Mouse (Mus musculus) forebrain, embryonic 15.5 days (tissue): ENCODE results near the gene Rmi2. TPM values are rescaled to one million over a fixed set of nuclear protein-coding genes. Genes with fewer than 3 reads are reported as not detected.

Experiments used
- ATAC-seq: fragments of 200-750 bp; cut with Nextera tagmentation; replicated peaks from 2 replicates; pipeline ENCODE4 v1.8.0; 2017; ENCODE audit warnings: mild to moderate bottlenecking, moderate TSS enrichment, moderate library complexity
- H3K27ac ChIP-seq: fragments of 300-500 bp; sonication (generic); replicated peaks from 2 replicates; pipeline ENCODE4 v1.5.1; 2015; ENCODE audit warnings: mild to moderate bottlenecking, inconsistent platforms
- H3K27me3 ChIP-seq: fragments of 300-500 bp; sonication (generic); 2 replicates; pipeline ENCODE4 v1.6.1; 2015; ENCODE audit warnings: inconsistent platforms
- H3K36me3 ChIP-seq: fragments of 300-500 bp; sonication (generic); 2 replicates; pipeline ENCODE4 v1.6.1; 2015; ENCODE audit warnings: mild to moderate bottlenecking, inconsistent platforms
- H3K4me1 ChIP-seq: fragments of 300-500 bp; sonication (generic); 2 replicates; pipeline ENCODE4 v1.6.1; 2015; ENCODE audit warnings: inconsistent platforms
- H3K4me2 ChIP-seq: fragments of 300-500 bp; sonication (generic); replicated peaks from 2 replicates; pipeline ENCODE4 v1.6.1; 2015; ENCODE audit warnings: mild to moderate bottlenecking, inconsistent platforms
- H3K4me3 ChIP-seq: fragments of 300-500 bp; sonication (generic); 2 replicates; pipeline ENCODE4 v1.5.1; 2015; ENCODE audit warnings: mild to moderate bottlenecking, inconsistent platforms
- H3K9ac ChIP-seq: fragments of 300-500 bp; sonication (generic); replicated peaks from 2 replicates; pipeline ENCODE4 v1.6.1; 2015; ENCODE audit warnings: mild to moderate bottlenecking, inconsistent platforms
- H3K9me3 ChIP-seq: fragments of 300-500 bp; sonication (generic); 2 replicates; pipeline ENCODE4 v1.6.1; 2016; ENCODE audit warnings: inconsistent platforms
- WGBS: fragments of 180-500 bp; shearing (Covaris S2); methylation state at CpG from one replicate; pipeline ENCODE4 v1.1.7; 2015; ENCODE audit warnings: mixed read lengths; 5-methylcytosine and 5-hydroxymethylcytosine counted together
- polyA plus RNA-seq: library from polyadenylated mRNA; unstranded; fragments of >200 nt; fragmentation: Nextera tagmentation; extraction: Ambion mirVana; gene quantifications from 2 replicates; pipeline ENCODE4 v1.2.1, GENCODE M21; 2015

The Rmi2 gene
- polyA plus RNA-seq, 1 experiment from 2014 or later: 0.94 TPM

DNA sequence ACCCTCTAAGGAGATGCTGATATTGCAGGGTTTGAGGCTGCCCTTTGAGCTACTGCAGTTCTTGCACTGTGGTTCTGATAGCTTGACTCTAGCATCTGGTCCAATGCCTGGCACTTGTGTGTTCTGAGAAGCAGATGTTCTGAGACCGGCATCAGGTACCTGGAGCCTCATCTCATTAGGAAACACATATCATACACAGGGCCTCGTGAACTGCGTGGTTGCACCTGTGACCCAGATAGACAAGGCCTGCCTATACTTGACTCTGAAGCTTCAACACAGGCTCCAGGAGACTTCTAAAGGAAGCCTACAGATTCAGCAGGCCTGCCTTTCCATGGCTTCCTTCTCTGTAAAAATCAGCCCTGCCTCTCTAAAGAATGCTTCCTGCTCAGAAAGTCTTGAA lies 1.5 kb downstream of the Rmi2 start:
- Histone ChIP-seq H3K36me3 (no peaks in the 10 kb centered on the region), H3K27ac (no peak overlapping the region), H3K4me3 (no peak overlapping the region), H3K4me2 (no peak overlapping the region; the same call in 1 of the 2 replicates), H3K27me3 (peaks cover 4% of the 10 kb centered on the region; the same call in 1 of the 2 replicates), H3K9me3 (no peaks in the 10 kb centered on the region), H3K9ac (no peak overlapping the region), H3K4me1 (peaks cover 11% of the 10 kb centered on the region)
- 96% methylated on average over 3 of the region's 3 CpGs for WGBS
- no peak for ATAC-seq

DNA sequence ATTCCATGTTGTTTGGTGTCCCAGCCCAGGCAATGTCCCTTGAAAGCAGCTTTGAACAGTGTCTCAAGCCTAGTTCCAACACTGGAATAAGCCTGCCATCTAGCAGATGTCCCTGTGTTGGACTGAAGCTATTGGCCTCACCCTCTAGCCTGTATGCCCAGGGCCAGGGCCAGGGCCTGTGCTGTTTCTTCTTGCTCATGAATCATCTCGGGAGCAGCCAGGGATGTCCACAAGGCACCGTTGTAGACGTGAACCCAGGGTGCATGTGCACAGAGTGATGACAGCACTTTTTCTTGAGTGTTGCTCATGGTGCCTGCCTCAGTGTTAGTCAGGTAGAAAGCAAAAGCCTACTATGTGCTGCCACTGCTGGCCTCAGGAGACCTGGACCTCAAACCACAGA lies 2.4 kb downstream of the Rmi2 start:
- Histone ChIP-seq H3K36me3 (no peaks in the 10 kb centered on the region), H3K4me1 (peaks cover 11% of the 10 kb centered on the region), H3K4me2 (no peak overlapping the region), H3K4me3 (no peak overlapping the region), H3K9ac (no peak overlapping the region), H3K9me3 (no peaks in the 10 kb centered on the region), H3K27ac (no peak overlapping the region), H3K27me3 (peaks cover 4% of the 10 kb centered on the region; the same call in 1 of the 2 replicates)
- WGBS: 91% methylated on average over 3 of the region's 3 CpGs
- ATAC-seq: no peak

DNA sequence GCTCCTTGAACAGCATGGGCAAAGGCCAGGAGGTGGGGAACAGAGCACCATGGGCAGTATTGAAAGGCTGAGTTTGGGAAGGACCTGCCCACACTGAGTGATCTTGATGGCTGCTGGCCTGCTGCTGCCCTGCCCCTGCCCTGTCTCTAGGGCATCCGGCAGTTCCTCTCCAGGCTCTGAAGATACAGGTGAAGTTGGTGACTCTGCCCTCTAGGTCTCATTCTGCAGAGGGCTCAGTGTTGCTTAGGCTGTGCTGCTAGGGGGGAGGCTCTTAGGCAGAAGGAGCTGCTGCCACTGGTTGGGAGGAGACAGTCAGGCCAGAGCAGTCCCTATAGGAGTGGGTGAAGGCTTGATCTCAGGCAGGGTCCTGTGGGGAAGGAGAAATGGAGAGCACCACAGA lies 3.0 kb downstream of the Rmi2 start:
- Histone ChIP-seq H3K9me3 (no peaks in the 10 kb centered on the region), H3K9ac (no peak overlapping the region), H3K4me2 (no peak overlapping the region), H3K4me1 (peaks cover 11% of the 10 kb centered on the region), H3K36me3 (no peaks in the 10 kb centered on the region), H3K27me3 (peaks cover 4% of the 10 kb centered on the region; the same call in 1 of the 2 replicates), H3K27ac (no peak overlapping the region), H3K4me3 (no peak overlapping the region)
- 88% methylated on average over 1 of the region's 1 CpGs for WGBS
- ATAC-seq: no peak

DNA sequence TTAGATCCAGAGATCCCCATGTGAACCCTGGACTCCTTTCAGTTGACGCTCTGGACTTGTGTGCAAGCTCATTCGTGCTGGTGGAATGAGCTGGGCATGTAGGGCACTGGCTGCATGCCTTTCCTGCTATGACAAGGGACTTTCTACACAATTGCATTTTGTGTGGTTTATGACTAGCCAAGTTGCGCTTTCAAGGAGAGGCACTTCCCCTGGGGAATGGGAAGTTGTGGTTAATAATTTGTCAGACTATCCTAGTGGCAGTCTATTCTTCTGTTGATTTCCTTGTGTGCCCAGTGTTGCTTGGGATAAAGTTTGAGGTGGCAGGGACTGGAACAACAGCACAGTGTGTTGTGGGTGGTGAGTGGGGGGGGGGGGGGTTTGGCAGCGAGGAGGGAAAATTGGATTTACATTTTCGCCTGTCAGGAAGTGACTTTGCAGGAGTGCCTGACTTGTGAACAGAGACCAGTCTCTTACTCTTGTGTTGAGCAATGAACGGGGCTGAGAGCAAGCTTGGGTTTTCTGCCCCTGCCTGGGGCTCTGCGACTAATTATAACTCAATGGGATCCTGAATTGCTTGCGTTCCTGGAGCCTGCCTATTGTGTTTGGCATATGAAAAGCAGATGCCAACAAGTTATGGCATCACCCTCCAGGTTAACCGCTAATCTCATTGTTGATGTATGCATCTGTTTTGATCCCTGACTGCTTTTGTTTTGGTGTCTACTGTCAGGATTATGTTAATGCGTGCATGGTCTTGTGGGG lies 3.8 kb downstream of the Rmi2 start:
- Histone ChIP-seq H3K9ac (no peak overlapping the region), H3K4me2 (no peak overlapping the region), H3K36me3 (no peaks in the 10 kb centered on the region), H3K4me3 (no peak overlapping the region), H3K4me1 (peaks cover 15% of the 10 kb centered on the region), H3K27me3 (peaks cover 4% of the 10 kb centered on the region; the same call in 1 of the 2 replicates), H3K27ac (no peak overlapping the region), H3K9me3 (no peaks in the 10 kb centered on the region)
- ATAC-seq: no peak
- 43% methylated on average over 10 of the region's 10 CpGs for WGBS

DNA sequence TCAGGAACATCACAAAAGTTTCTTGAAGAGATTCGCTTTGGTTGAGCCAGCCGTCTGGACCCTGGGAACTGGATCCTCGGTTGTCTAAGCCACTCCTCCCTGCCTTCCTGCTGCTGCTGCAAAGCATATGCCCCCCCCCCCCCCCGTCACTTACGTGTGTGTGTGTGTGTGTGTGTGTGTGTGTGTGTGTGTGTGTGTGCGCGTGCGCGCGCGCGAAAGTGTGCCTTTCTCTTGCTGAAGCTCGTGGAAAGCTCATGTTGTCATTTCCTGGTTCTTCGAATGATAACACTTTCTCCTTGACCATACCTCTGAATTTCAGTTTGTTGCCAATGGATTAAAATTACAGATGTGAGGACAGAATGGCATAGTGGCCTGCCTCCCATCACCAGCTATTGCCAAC lies 5.2 kb downstream of the Rmi2 start:
- H3K4me3 ChIP-seq: no peak overlapping the region
- H3K4me1 ChIP-seq: peaks cover 18% of the 10 kb centered on the region
- H3K9me3 ChIP-seq: no peaks in the 10 kb centered on the region
- H3K4me2 ChIP-seq: no peak overlapping the region
- no peak for ATAC-seq
- WGBS: 87% methylated on average over 13 of the region's 14 CpGs
- H3K9ac ChIP-seq: no peak overlapping the region
- no peaks in the 10 kb centered on the region for H3K36me3 ChIP-seq
- H3K27ac ChIP-seq: no peak overlapping the region
- no peaks in the 10 kb centered on the region for H3K27me3 ChIP-seq

DNA sequence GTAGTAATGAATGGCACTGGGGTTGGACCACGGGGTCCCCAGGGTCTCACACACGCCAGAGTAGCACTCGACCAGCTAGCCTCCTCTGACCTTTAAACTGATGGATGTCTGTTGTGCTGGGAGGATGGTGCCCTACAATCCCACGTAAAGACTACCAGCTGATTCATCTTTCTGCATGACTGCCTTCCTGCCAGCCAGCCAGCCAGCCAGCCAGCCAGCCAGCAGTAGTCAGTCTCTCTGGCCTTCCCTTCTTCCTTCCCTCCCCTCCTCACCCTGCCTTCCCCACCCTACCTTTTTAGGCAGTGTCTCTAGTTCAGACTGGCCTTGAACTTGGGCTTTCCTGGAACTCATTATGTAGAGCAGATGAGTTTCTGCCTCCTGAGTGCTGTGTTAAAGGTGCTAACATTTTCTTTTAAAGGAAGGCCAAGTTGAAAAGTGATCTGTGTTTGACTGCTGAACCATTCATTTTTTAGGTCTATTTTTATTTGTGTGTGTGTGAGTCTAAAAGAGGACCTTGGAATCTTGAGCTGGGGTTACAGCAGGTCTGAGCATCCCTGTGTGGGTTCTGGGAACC lies 7.5 kb downstream of the Rmi2 start:
- Histone ChIP-seq H3K36me3 (no peaks in the 10 kb centered on the region), H3K9me3 (no peaks in the 10 kb centered on the region), H3K4me1 (peaks cover 15% of the 10 kb centered on the region), H3K4me3 (no peak overlapping the region), H3K27ac (no peak overlapping the region), H3K4me2 (no peak overlapping the region), H3K9ac (no peak overlapping the region), H3K27me3 (no peaks in the 10 kb centered on the region)
- WGBS: 70% methylated on average over 4 of the region's 4 CpGs
- ATAC-seq: no peak

DNA sequence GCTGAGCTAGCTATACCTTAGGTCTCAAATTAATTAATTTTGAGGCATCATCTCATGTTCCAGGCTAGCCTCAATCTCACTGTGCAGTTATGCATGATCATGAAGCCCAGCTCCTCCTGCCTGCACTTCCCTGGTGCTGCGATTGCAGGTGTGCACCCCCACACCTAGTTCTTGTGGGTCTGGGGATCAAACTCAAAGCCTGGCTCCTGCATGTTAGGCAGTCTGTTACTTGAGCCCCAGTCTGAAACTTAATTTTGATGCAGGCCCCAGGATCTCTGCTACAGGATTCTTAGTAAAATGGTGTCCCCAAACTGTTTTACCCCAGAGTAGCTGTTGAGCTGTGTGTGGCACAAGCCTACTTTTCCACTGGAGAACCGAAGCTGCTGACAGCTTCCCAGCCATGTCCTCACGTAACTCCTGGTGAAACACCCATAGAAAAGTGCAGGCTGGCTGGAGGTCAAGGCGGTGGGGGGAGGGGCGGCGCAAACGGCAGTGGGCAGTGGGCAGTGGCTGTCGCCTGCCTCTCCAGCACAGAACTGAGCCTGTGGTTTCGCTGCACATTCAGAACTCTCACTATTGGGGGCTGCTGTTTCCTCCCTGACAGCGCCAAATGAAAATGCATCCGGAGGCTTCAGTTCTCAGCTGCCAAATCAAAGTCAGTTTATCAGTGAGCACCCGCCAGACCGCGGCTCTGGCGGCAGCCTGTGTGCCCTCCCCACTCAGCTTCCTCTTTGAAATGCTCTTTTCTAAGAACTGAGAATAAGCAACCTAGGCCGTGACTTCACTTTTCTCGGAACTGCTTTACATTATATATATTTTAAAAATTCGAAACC lies 8.8 kb downstream of the Rmi2 start:
- Histone ChIP-seq H3K4me1 (peaks cover 12% of the 10 kb centered on the region), H3K9me3 (no peaks in the 10 kb centered on the region), H3K27ac (no peak overlapping the region), H3K36me3 (no peaks in the 10 kb centered on the region), H3K9ac (no peak overlapping the region), H3K27me3 (no peaks in the 10 kb centered on the region), H3K4me3 (no peak overlapping the region), H3K4me2 (peak overlapping the region; percentile 21; the same call in 1 of the 2 replicates)
- 0 out of 2 replicates have a peak, but pooled peaks have one; percentile 29 for ATAC-seq
- 31% methylated on average over 18 of the region's 18 CpGs for WGBS

DNA sequence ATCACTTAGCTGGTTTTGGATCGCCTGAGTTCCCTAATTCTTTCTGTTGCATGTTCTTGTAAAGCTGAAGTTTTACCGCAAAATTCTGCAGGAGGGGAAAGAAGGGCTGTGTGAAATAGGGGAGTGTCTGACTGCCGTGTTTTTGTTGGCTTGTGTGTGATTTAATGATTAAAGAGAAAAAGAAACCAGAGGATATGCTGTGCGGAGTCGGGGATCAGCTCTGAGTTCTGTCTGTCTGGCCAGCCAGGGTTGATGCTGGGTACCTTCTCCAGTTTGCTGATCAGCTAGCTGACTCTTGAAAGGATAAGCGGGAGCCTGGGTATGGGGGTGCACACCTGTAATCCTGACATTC lies 9.4 kb downstream of the Rmi2 start:
- WGBS: 70% methylated on average over 6 of the region's 6 CpGs
- Histone ChIP-seq H3K36me3 (no peaks in the 10 kb centered on the region), H3K27me3 (no peaks in the 10 kb centered on the region), H3K4me1 (peaks cover 12% of the 10 kb centered on the region), H3K4me3 (no peak overlapping the region), H3K9ac (no peak overlapping the region), H3K9me3 (no peaks in the 10 kb centered on the region), H3K27ac (no peak overlapping the region), H3K4me2 (peak overlapping the region; percentile 21; the same call in 1 of the 2 replicates)
- ATAC-seq: no peak

DNA sequence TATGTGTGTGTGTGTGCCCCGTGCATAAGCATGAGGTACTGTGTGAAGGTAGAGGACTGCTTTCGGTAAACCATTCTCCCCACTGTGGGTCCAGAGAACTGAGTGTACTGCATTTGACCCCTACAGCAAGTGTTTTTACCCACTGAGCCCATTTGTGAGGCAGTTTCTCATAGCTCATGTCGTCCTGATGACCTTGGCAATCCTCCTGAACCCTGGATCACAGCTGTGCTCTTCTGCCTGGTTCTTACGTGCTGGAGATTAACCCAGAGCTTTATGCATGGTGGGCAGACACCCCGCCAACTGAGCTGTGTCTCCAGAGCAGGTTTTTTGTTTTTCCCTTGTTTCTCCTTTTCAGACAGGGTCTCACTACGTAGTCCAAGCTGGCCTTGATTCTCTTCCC lies 11.1 kb downstream of the Rmi2 start:
- no peak overlapping the region for H3K9ac ChIP-seq
- no peak overlapping the region for H3K27ac ChIP-seq
- no peaks in the 10 kb centered on the region for H3K36me3 ChIP-seq
- H3K9me3 ChIP-seq: no peaks in the 10 kb centered on the region
- 83% methylated on average over 6 of the region's 6 CpGs for WGBS
- peaks cover 23% of the 10 kb centered on the region for H3K4me1 ChIP-seq
- no peak overlapping the region for H3K4me3 ChIP-seq
- no peak for ATAC-seq
- no peaks in the 10 kb centered on the region for H3K27me3 ChIP-seq
- no peak overlapping the region for H3K4me2 ChIP-seq

DNA sequence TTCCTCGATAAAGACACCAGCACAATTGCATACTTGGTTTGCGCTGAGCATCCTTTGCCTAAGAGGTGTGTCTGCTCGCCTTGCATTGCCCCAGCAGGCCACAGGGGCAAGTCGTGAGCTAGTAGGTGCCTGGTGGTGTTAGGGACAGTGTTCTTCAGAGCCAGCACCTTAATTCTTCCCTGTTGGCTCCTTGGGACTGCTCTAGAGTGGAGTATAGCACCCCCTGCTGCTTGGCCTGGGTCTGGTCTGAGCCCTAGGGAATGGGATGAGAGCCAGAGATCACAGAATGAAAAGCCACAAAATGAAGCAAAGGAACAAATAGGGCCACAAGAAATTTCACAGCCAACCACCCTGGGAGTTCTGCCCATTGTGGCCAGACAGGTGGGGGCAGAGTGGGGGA lies 11.6 kb downstream of the Rmi2 start:
- H3K4me1 ChIP-seq: peaks cover 23% of the 10 kb centered on the region
- no peaks in the 10 kb centered on the region for H3K36me3 ChIP-seq
- no peak overlapping the region for H3K4me2 ChIP-seq
- no peak overlapping the region for H3K9ac ChIP-seq
- H3K9me3 ChIP-seq: no peaks in the 10 kb centered on the region
- ATAC-seq: no peak; the same call in 1 of the 2 replicates
- no peak overlapping the region for H3K4me3 ChIP-seq
- no peak overlapping the region for H3K27ac ChIP-seq
- WGBS: 69% methylated on average over 4 of the region's 4 CpGs
- no peaks in the 10 kb centered on the region for H3K27me3 ChIP-seq

DNA sequence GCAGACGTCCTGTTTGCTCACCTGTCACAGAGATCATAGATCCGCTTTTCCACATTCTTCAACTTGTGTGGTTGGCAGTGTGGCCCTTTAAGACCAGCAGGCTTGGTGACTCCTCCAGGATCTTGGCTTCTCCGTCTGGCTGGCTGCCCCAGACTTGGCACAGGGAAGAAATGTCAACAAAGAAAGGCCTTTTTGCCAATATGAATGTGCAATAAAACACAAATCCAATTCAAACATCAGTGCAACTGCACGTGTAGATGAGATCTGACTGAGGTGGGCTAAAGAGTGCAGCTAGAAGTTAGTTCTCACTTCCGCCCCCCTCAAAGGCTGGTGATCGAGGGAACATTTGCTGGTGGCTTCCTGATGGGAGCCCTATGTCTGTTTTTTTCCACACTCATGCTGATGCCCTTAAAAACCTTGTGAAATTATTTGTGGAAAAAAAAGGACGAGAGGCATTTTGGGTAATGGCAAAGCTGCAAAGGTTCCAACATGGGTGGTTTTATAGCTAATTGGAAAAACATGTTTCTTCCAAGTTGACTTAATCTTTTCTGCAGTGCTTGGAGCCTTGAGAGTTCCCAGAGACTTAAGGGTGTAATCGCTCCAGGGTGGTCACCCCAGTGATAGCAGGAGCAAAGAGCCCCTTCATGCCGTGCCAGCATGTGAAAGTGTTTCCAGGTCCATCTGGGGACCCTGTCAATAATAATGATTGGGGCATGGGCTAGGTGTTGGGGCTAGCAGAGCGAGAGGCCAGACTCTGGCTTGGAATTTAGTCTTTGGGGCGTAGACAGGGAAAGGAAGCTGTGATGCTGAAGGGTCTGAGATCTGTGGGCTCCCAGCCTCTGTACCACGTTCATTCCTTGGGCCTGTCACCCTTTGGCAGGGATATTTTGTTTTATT lies 15.4 kb downstream of the Rmi2 start:
- H3K27me3 ChIP-seq: no peaks in the 10 kb centered on the region
- no peak overlapping the region for H3K4me3 ChIP-seq
- no peaks in the 10 kb centered on the region for H3K36me3 ChIP-seq
- H3K4me2 ChIP-seq: no peak overlapping the region
- H3K4me1 ChIP-seq: peaks cover 11% of the 10 kb centered on the region
- no peak for ATAC-seq
- no peak overlapping the region for H3K9ac ChIP-seq
- 57% methylated on average over 12 of the region's 12 CpGs for WGBS
- H3K9me3 ChIP-seq: no peaks in the 10 kb centered on the region
- no peak overlapping the region for H3K27ac ChIP-seq
